Mouse (Mus musculus) neural tube, embryonic 12.5 days (tissue): ENCODE results near the gene Smc3. TPM values are rescaled to one million over a fixed set of nuclear protein-coding genes. Genes with fewer than 3 reads are reported as not detected.

Source experiments
- ATAC-seq: fragments of 200-750 bp; cut with Nextera tagmentation; 2 replicates; pipeline ENCODE4 v1.8.0; 2017; ENCODE audit warnings: low read depth, mild to moderate bottlenecking, moderate TSS enrichment, moderate library complexity; ENCODE audit not compliant: low FRiP score
- H3K27ac ChIP-seq: fragments of 300-500 bp; sonication (generic); 2 replicates; pipeline ENCODE4 v1.5.1; 2016
- H3K27me3 ChIP-seq: fragments of 300-500 bp; sonication (generic); replicated peaks from 2 replicates; pipeline ENCODE4 v1.6.1; 2016; ENCODE audit warnings: mild to moderate bottlenecking
- H3K36me3 ChIP-seq: fragments of 300-500 bp; sonication (generic); 2 replicates; pipeline ENCODE4 v1.6.1; 2016; ENCODE audit warnings: mild to moderate bottlenecking
- H3K4me1 ChIP-seq: fragments of 300-500 bp; sonication (generic); 2 replicates; pipeline ENCODE4 v1.6.1; 2016
- H3K4me2 ChIP-seq: fragments of 300-500 bp; sonication (generic); replicated peaks from 2 replicates; pipeline ENCODE4 v1.6.1; 2016; ENCODE audit warnings: mild to moderate bottlenecking
- H3K4me3 ChIP-seq: fragments of 300-500 bp; sonication (generic); 2 replicates; pipeline ENCODE4 v1.5.1; 2016
- H3K9ac ChIP-seq: fragments of 300-500 bp; sonication (generic); 2 replicates; pipeline ENCODE4 v1.6.1; 2016; ENCODE audit warnings: mild to moderate bottlenecking
- H3K9me3 ChIP-seq: fragments of 300-500 bp; sonication (generic); 2 replicates; pipeline ENCODE4 v1.6.1; 2016; ENCODE audit warnings: mild to moderate bottlenecking
- WGBS: fragments of 180-500 bp; shearing (Covaris S2); methylation state at CpG from one replicate; pipeline ENCODE4 v1.1.7; 2016; 5-methylcytosine and 5-hydroxymethylcytosine counted together
- polyA plus RNA-seq: library from polyadenylated mRNA; unstranded; fragments of >200 nt; fragmentation: Nextera tagmentation; extraction: Ambion mirVana; gene quantifications from 2 replicates; pipeline ENCODE4 v1.2.1, GENCODE M21; 2016

Gene Smc3
- 71.1 and 75.8 TPM in 2 replicates for polyA plus RNA-seq

DNA sequence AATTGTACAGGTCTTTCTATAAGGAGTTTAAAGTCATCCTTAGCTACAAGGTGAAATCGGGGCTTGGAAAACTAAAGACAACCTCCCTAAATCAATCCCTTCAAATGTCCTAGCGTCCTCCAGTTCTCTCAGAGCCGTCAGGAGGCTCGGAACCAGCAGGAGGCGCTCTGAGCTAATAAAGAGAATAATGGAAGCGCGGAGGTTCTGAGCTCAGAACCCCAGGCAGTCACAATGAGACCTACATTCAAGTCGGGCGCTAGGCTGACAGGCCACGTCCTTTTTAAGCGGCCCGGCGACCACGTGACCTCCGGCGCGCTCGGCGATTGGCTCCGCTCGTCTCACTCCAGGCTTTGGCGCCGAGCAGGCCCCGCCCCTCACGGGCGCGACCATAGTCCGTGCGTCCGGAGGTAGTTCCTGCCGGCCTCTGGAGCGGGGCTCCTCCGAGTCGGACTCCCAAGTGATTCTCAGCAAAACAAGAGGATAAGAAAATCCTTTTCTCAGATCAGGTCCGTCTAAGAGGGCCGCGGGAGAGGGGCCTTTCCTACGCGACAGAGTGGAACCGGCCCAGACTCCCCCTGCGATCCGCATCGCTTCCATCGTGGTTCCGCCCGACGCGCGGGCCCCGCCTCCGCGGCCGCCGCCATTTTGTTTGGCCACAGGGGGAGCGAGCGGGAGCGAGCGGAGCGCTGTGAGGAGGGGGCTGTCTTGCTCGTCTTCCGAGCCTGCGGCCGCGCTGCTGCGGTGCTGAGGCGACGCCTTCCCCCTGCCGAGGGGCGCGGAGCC lies at the start of gene Smc3:
Gene Smc3 (plus strand): TSS at position 642 of the 783 bp plus-strand sequence.
- peak; percentile 96 for ATAC-seq
- H3K4me1 ChIP-seq, result peaks cover 15% of the 10 kb centered on the region
- peak within 1 kb of the TSS; percentile 95 for H3K4me2 ChIP-seq
- no peaks in the 10 kb centered on the region for H3K27me3 ChIP-seq
- peak within 1 kb of the TSS; percentile 96 for H3K9ac ChIP-seq
- no peaks in the 10 kb centered on the region for H3K9me3 ChIP-seq
- peak within 1 kb of the TSS; percentile 98 for H3K4me3 ChIP-seq
- under 1% methylated on average over 70 of the region's 70 CpGs for WGBS
- H3K27ac ChIP-seq, result peak within 1 kb of the TSS; percentile 96
- H3K36me3 ChIP-seq, result peaks cover 6% of the 10 kb centered on the region

DNA sequence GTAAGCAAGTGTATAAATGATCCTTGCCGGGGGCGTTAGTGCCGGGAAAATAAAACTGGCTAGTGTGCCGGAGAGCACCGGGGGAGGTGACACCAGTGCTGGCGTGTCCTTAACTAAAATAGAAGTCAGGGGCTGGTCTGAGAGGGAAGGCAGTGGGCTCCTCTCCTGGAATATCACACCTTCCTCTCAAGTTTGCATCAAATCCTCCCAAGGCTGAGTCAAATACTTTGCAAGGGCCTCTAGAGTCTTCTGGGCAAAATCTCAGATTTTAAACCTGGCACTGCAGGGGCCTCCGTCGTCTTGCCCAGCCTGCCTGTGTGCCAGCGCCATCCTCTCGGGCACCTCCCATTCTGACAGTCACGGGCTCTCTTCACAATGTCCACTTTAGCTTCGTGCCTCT lies 49.2 kb upstream of the Smc3 start:
- H3K9ac ChIP-seq, result no peak overlapping the region
- no peak overlapping the region for H3K4me3 ChIP-seq
- no peak overlapping the region for H3K4me2 ChIP-seq
- peaks cover 9% of the 10 kb centered on the region for H3K4me1 ChIP-seq
- H3K9me3 ChIP-seq, result no peaks in the 10 kb centered on the region
- H3K27me3 ChIP-seq, result no peaks in the 10 kb centered on the region
- H3K36me3 ChIP-seq, result no peaks in the 10 kb centered on the region
- WGBS, result 89% methylated on average over 12 of the region's 12 CpGs
- no peak for ATAC-seq
- H3K27ac ChIP-seq, result no peak overlapping the region

DNA sequence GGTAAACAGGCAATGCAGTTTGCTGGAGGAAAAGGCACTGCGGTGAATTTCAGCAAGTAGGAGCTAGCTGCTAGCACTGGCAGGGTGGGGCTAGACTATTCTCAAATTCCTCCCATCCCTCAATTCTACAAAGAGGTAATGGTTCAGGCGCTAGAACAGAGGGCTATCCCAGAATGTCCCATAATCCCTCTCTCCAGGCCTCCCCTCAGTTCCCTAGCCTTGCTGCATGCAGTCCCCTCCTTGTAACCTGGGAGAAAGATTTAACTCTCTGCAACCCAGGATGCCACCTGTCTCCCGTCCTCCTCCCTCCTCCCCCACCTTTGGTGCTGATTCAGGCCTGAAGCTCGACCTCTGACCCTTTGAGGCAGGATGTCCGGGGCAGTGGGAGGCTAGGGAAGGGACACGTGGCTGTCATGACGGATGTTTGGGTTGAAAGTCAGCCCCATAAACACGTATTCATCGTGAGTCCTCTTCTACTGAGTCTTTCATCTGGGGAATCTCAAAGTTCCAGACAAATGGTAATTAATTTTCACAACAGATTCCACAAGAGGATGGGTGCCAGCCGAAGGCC lies 47.9 kb upstream of the Smc3 start:
- WGBS, result 31% methylated on average over 10 of the region's 10 CpGs
- H3K4me2 ChIP-seq, result no peak overlapping the region
- H3K36me3 ChIP-seq, result no peaks in the 10 kb centered on the region
- no peak overlapping the region for H3K4me3 ChIP-seq
- H3K9ac ChIP-seq, result no peak overlapping the region
- ATAC-seq, result no peak
- no peaks in the 10 kb centered on the region for H3K9me3 ChIP-seq
- no peak overlapping the region for H3K27ac ChIP-seq
- peaks cover 10% of the 10 kb centered on the region for H3K4me1 ChIP-seq
- no peaks in the 10 kb centered on the region for H3K27me3 ChIP-seq

DNA sequence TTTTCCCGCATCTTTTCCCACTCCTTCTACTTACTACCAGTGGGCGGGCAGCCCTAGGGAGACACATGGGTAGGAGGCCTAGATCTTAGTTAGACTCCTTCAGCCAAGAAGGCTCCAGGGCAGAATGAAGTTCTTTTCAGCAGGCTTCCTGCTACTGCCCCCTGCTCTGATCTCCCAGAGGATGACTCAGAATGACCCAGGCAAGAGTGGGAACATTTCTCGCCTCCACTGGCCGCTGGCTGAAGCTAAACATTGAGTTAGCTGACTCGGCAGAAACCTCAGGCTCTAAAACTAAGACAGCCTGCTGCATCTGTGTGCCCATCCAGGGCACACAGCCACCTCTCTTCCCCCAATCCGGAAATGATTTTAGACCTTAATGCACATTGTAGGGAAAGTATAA lies 47.4 kb upstream of the Smc3 start:
- H3K27me3 ChIP-seq, result no peaks in the 10 kb centered on the region
- H3K27ac ChIP-seq, result no peak overlapping the region
- H3K9me3 ChIP-seq, result no peaks in the 10 kb centered on the region
- no peaks in the 10 kb centered on the region for H3K36me3 ChIP-seq
- no peak overlapping the region for H3K4me3 ChIP-seq
- no peak overlapping the region for H3K4me2 ChIP-seq
- H3K9ac ChIP-seq, result no peak overlapping the region
- no peak for ATAC-seq
- WGBS, result 62% methylated on average over 6 of the region's 6 CpGs
- H3K4me1 ChIP-seq, result peaks cover 10% of the 10 kb centered on the region

DNA sequence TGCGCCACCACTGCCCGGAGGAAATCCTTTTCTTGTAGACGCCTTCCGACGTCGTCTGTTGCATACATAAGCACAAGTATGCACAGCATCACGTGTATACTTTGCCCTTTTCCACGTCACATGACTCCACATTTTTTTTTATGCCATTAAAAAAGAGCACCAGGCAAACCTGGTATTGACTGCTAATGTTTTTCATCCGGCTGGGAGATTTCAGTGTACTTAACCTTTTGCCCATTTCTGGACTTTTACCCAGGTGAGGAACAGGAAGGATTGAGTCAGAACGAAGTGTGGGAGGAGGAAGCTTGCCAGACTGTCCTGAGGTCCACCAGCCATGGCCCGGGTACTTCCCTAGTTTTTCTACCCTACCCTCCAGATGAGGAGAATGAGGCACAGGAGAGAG lies 45.8 kb upstream of the Smc3 start:
- peaks cover 7% of the 10 kb centered on the region for H3K4me1 ChIP-seq
- H3K9ac ChIP-seq, result no peak overlapping the region
- WGBS, result 92% methylated on average over 11 of the region's 11 CpGs
- no peak for ATAC-seq
- no peak overlapping the region for H3K4me2 ChIP-seq
- H3K4me3 ChIP-seq, result no peak overlapping the region
- no peaks in the 10 kb centered on the region for H3K27me3 ChIP-seq
- H3K27ac ChIP-seq, result no peak overlapping the region
- H3K9me3 ChIP-seq, result no peaks in the 10 kb centered on the region
- H3K36me3 ChIP-seq, result no peaks in the 10 kb centered on the region

DNA sequence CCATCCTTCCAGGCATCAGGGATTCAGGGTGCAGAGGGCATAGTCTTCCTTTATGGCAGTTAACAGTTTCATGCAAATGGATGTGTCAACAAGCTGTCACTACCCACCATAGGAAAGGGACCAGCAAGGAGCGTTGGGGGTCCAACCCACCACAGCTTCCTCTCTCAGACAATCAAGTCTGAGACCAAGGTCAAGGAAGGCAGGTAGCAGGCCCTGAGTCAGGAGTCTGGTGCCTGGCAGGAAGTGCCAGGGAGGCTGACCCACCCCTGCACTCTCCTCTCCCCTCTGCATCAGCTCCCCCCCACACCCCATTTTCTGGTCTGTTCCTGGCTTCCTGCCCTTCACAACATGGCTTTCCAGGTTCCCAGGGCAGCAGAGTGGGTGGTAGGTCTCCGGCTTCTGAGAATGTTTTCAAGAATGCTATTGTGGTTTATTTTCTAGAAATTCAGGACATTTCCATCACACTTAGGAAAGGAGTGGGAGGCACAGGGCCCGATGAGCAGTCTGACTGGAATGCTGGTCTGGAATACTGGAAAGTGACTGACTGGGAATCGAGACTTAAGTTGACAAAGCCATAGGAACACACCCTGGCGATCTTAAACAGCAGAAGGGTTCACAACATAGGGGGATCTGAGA lies 45.1 kb upstream of the Smc3 start:
- no peak for ATAC-seq
- Histone ChIP-seq H3K4me3 (no peak overlapping the region), H3K4me2 (no peak overlapping the region), H3K9me3 (no peaks in the 10 kb centered on the region), H3K27ac (no peak overlapping the region), H3K9ac (no peak overlapping the region), H3K36me3 (no peaks in the 10 kb centered on the region), H3K27me3 (no peaks in the 10 kb centered on the region), H3K4me1 (peaks cover 7% of the 10 kb centered on the region)
- 75% methylated on average over 5 of the region's 5 CpGs for WGBS

DNA sequence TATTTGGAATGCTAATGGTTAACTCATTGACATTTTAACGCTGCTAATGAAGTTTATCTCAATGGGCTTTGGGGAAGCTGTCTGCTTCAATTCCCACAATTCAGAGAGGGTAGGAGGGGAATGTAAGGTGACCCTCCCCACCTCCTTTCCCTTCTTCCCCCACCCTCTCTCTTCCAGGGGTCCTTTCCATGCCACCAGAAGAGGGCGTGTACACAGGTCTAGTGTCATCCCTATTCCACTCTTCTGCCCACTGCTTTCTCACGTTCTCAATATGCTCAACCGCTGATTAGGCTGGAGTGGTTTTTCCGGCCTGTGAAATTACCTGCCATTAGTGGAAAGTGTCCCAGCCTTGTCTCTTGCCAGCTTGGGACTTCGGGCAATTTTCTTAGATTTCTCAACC lies 43.4 kb upstream of the Smc3 start:
- Histone ChIP-seq H3K36me3 (no peaks in the 10 kb centered on the region), H3K4me3 (no peak overlapping the region), H3K27me3 (no peaks in the 10 kb centered on the region), H3K9me3 (no peaks in the 10 kb centered on the region), H3K9ac (no peak overlapping the region), H3K27ac (no peak overlapping the region), H3K4me1 (peaks cover 7% of the 10 kb centered on the region), H3K4me2 (peak overlapping the region; percentile 34; the same call in 1 of the 2 replicates)
- 41% methylated on average over 6 of the region's 6 CpGs for WGBS
- ATAC-seq, result no peak

DNA sequence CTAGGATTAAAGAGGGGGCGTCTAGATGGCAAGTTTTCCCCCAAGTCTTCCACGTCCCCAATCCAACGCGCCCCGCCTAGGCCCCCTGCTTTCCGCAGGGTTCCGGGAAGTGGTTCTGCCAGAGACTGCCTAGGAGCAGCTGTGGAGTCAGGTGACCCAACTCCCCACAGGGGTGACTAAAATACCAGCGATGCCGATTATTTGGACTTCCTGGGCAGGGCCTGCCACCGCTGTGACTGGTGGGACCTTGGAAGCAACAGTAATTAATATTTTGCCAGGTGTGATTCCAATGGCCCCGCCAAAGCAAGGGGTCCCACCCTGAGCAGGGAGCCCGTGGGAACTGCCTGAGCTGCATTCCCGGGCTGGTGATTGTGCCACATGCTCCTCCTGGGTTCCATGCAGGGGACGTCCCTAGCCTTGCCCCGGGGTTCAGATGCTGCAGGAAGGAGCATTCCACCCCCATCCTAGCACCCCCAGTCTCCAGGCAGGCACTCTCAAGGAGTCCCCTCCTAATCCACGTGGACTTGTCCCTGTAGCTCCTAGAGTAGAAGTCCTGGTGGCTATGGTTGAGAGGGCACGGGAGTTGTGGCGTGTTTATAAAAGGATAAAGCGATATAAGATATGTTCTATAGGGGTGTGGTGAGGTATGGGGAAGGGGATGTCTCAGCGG lies 42.8 kb upstream of the Smc3 start:
- Histone ChIP-seq H3K27me3 (no peaks in the 10 kb centered on the region), H3K4me3 (no peak overlapping the region), H3K9ac (no peak overlapping the region), H3K4me1 (peaks cover 7% of the 10 kb centered on the region), H3K36me3 (no peaks in the 10 kb centered on the region), H3K27ac (no peak overlapping the region), H3K4me2 (peak overlapping the region; percentile 34), H3K9me3 (no peaks in the 10 kb centered on the region)
- 26% methylated on average over 20 of the region's 20 CpGs for WGBS
- no peak for ATAC-seq

DNA sequence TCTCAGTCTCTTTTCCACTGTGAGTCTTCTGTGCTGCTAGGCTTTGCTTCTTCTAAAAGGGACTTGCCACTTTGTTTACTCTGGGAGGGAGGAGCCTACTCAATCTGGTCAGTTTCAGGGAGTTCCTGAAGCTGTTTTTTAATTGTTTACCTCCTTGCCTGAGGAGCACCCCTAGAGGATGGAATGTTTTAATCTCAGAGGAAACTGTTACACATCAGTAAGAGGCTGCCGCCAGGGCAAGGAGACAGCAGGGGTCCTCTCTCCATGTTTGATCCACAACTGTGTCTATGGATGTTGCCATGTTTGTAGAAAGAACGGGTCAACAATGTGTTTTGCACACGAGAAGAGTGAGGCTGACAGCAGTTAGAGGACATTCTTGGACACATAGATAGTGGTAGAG lies 39.8 kb upstream of the Smc3 start:
- no peak overlapping the region for H3K27ac ChIP-seq
- H3K9ac ChIP-seq, result no peak overlapping the region
- 84% methylated on average over 3 of the region's 3 CpGs for WGBS
- H3K4me3 ChIP-seq, result no peak overlapping the region
- ATAC-seq, result no peak
- no peak overlapping the region for H3K4me2 ChIP-seq
- H3K4me1 ChIP-seq, result peaks cover 7% of the 10 kb centered on the region
- H3K27me3 ChIP-seq, result no peaks in the 10 kb centered on the region
- no peaks in the 10 kb centered on the region for H3K9me3 ChIP-seq
- no peaks in the 10 kb centered on the region for H3K36me3 ChIP-seq

DNA sequence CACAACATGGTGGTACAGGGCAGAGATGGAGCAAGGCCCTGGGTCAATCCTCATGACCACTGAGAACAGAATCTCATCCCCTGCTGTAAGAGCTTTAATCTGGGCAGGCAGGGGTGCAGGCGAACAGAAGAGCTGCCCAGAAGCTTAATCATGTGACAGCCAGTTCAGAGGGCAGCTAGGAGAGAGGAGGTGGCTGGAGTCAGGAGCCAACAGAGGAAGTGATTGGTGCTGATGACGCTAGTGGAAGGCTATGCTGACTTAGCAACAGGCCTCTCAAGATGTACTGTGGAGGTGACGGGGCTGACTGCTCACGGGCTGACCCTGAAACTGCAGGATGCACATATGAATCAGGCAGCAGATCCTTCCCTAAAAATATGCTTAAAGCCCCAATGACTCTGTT lies 36.0 kb upstream of the Smc3 start:
- Histone ChIP-seq H3K9ac (no peak overlapping the region), H3K27me3 (no peaks in the 10 kb centered on the region), H3K4me1 (no peaks in the 10 kb centered on the region), H3K36me3 (no peaks in the 10 kb centered on the region), H3K27ac (no peak overlapping the region), H3K9me3 (no peaks in the 10 kb centered on the region), H3K4me2 (no peak overlapping the region), H3K4me3 (no peak overlapping the region)
- 62% methylated on average over 4 of the region's 4 CpGs for WGBS
- no peak for ATAC-seq

DNA sequence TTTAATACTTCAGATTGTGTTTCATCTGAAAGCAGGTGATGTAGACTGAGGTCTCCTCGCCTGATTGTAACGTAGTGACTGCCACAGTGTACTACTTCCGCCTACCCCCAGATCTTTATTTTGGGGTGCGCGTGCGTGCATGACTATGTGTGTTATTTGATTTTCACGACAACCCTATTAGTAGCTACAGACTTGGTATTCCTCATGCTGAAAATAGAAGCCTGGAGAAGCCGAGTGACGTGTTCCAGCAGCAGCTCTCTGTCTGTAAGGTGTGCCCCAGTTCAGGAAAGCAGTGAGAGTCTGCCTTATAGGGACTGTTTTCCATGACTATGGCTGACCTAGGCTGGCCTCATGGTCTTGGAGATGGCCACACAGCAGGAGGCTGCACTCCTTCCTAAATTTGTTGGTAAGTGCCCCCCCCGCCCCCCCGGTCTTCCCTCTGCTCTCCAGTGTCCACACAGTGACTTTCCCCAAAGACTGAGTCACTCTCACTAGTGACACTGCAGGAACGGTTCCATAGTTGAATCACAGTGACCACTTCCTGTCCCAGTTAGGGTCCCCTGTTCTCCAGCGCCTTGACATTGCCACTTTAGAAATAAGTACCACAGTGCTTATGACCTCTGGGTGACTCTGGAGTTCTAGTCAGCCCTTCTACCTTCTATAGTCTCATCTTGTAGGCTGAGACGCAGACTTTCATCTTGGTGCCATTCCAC lies 34.5 kb upstream of the Smc3 start:
- no peaks in the 10 kb centered on the region for H3K27me3 ChIP-seq
- WGBS, result 92% methylated on average over 14 of the region's 14 CpGs
- no peak overlapping the region for H3K4me3 ChIP-seq
- H3K4me2 ChIP-seq, result no peak overlapping the region
- no peaks in the 10 kb centered on the region for H3K9me3 ChIP-seq
- no peak for ATAC-seq
- no peak overlapping the region for H3K27ac ChIP-seq
- H3K4me1 ChIP-seq, result no peaks in the 10 kb centered on the region
- H3K9ac ChIP-seq, result no peak overlapping the region
- no peaks in the 10 kb centered on the region for H3K36me3 ChIP-seq

DNA sequence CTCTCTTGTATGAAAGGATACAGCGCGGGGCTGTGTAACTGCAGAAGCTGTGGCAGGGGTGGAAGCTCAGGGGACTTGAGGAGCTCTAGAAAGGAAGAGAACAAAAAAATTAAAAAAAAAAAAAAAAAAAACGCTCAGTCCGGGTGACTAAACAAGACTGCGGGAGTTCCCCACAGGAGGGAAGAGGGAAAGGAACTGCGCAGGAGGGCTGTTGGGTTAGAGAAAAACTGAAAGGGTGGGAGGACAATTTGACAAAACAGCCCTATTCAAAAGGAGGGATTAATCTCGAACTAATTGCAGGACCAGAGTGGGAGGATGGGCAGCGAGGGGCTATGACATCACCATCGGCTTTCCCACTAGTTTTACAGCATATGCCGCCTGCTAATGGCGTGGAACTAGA lies 32.3 kb upstream of the Smc3 start:
- Histone ChIP-seq H3K4me3 (no peak overlapping the region), H3K27ac (no peak overlapping the region), H3K27me3 (no peaks in the 10 kb centered on the region), H3K4me1 (no peaks in the 10 kb centered on the region), H3K36me3 (no peaks in the 10 kb centered on the region), H3K9me3 (no peaks in the 10 kb centered on the region), H3K4me2 (0 out of 2 replicates have a peak overlapping the region, but pooled peaks have one; percentile 0), H3K9ac (no peak overlapping the region)
- 17% methylated on average over 11 of the region's 11 CpGs for WGBS
- no peak for ATAC-seq
